22 mouse cellular contexts compared by ENCODE assay signal in the genomic region with DNA sequence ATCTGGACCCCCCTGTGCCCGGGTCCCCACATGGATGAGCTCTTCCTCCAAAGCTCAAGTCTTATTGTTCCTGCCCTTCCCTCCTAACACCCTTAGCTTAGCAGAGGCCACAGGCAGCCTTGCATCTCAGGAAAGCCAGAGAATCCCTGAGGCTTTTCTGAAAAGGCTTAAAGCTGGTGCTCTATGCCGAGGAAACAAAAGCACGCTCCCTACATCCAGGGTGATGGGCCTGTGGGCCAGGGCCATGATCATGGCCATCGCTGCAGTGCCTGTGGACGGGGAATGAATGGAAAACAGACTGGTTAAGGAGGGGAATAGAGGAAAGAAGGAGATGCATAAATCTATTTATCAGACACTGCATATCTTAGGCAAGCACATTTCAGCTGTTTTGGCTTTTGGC. TPM values are rescaled to one million over a fixed set of nuclear protein-coding genes. Genes with fewer than 3 reads are reported as not detected.
A peak's percentile ranks its signal among the peaks of the same experiment; 100 is the strongest.
DNase-seq lines count a peak whose midpoint lies in the region; ATAC-seq lines count a peak whose summit lies in the region.
"Had no signal": no experiment of that assay in that cellular context is flagged by ENCODE, and none has a peak within 500 bp of the region (broad histone marks: within the 10 kb centered on the region; RNA-seq: fewer than 3 reads in every experiment).

No protein-coding gene starts in this region.

- H3K4me3 ChIP-seq in forebrain, embryonic 11.5 days (ENCODE audit: low read depth, low read length): no peak overlapping the region
- no peak overlapping the region for H3K4me3 ChIP-seq in forebrain, embryonic 15.5 days
- no peak overlapping the region for H3K4me3 ChIP-seq in hindbrain, embryonic 16.5 days (ENCODE audit: low read length)
- no peak overlapping the region for H3K4me3 ChIP-seq in midbrain, embryonic 15.5 days
- H3K4me3 ChIP-seq: embryonic facial prominence, embryonic 13.5 days; heart, embryonic 15.5 days; megakaryocyte, embryonic 14.5 days; myocyte had no signal

- H3K9me3 ChIP-seq in forebrain, embryonic 11.5 days (ENCODE audit: control insufficient read depth, low read length): no peaks in the 10 kb centered on the region
- no peaks in the 10 kb centered on the region for H3K9me3 ChIP-seq in forebrain, embryonic 15.5 days
- no peaks in the 10 kb centered on the region for H3K9me3 ChIP-seq in hindbrain, embryonic 16.5 days (ENCODE audit: control insufficient read depth, low read length)
- no peaks in the 10 kb centered on the region for H3K9me3 ChIP-seq in midbrain, embryonic 15.5 days
- H3K9me3 ChIP-seq: embryonic facial prominence, embryonic 13.5 days; heart, embryonic 15.5 days; megakaryocyte, embryonic 14.5 days had no signal

- ATAC-seq in forebrain, embryonic 11.5 days (replicated peaks; ENCODE audit: low FRiP score): no peak
- no peak for ATAC-seq in forebrain, embryonic 15.5 days (replicated peaks)
- no peak for ATAC-seq in hindbrain, embryonic 16.5 days
- no peak for ATAC-seq in midbrain, embryonic 15.5 days (replicated peaks)
- ATAC-seq: intestine, postnatal 0 days had no signal

- H3K4me1 ChIP-seq in forebrain, embryonic 11.5 days (replicated peaks; ENCODE audit: control insufficient read depth, insufficient read depth, low read length): peaks cover 5% of the 10 kb centered on the region; the same call in 1 of the 2 replicates
- H3K4me1 ChIP-seq in forebrain, embryonic 15.5 days: peaks cover 37% of the 10 kb centered on the region
- peaks cover 20% of the 10 kb centered on the region for H3K4me1 ChIP-seq in hindbrain, embryonic 16.5 days (ENCODE audit: control insufficient read depth, insufficient read depth, low read depth, low read length)
- H3K4me1 ChIP-seq in midbrain, embryonic 15.5 days: peaks cover 43% of the 10 kb centered on the region

- H3K4me2 ChIP-seq in forebrain, embryonic 11.5 days (ENCODE audit: low read depth, low read length, severe bottlenecking): no peak overlapping the region
- no peak overlapping the region for H3K4me2 ChIP-seq in forebrain, embryonic 15.5 days (replicated peaks)
- H3K4me2 ChIP-seq in hindbrain, embryonic 16.5 days (ENCODE audit: low read length): no peak overlapping the region
- no peak overlapping the region for H3K4me2 ChIP-seq in midbrain, embryonic 15.5 days
- H3K4me2 ChIP-seq: embryonic facial prominence, embryonic 13.5 days; heart, embryonic 15.5 days; liver, embryonic 11.5 days had no signal

- H3K9ac ChIP-seq in forebrain, embryonic 11.5 days (ENCODE audit: low read length): no peak overlapping the region
- H3K9ac ChIP-seq in forebrain, embryonic 15.5 days (replicated peaks): no peak overlapping the region
- H3K9ac ChIP-seq in hindbrain, embryonic 16.5 days (ENCODE audit: low read depth, low read length): no peak overlapping the region
- no peak overlapping the region for H3K9ac ChIP-seq in midbrain, embryonic 15.5 days
- H3K9ac ChIP-seq: embryonic facial prominence, embryonic 13.5 days; heart, embryonic 15.5 days had no signal

- H3K36me3 ChIP-seq in forebrain, embryonic 11.5 days (ENCODE audit: control insufficient read depth, insufficient read depth, low read length): no peaks in the 10 kb centered on the region
- no peaks in the 10 kb centered on the region; the same call in 1 of the 2 replicates for H3K36me3 ChIP-seq in forebrain, embryonic 15.5 days
- no peaks in the 10 kb centered on the region for H3K36me3 ChIP-seq in hindbrain, embryonic 16.5 days (ENCODE audit: control insufficient read depth, insufficient read depth, low read length)
- H3K36me3 ChIP-seq in midbrain, embryonic 15.5 days (replicated peaks): no peaks in the 10 kb centered on the region

- no peaks in the 10 kb centered on the region for H3K27me3 ChIP-seq in forebrain, embryonic 11.5 days (ENCODE audit: control insufficient read depth, insufficient read depth, low read length)
- H3K27me3 ChIP-seq in forebrain, embryonic 15.5 days: no peaks in the 10 kb centered on the region
- H3K27me3 ChIP-seq in hindbrain, embryonic 16.5 days (replicated peaks; ENCODE audit: control insufficient read depth, insufficient read depth, low read length): no peaks in the 10 kb centered on the region
- H3K27me3 ChIP-seq in midbrain, embryonic 15.5 days (replicated peaks): no peaks in the 10 kb centered on the region
- H3K27me3 ChIP-seq: embryonic facial prominence, embryonic 13.5 days; heart, embryonic 15.5 days; megakaryocyte, embryonic 14.5 days had no signal

- WGBS in forebrain, embryonic 11.5 days: 54% methylated on average over 5 of the region's 5 CpGs
- WGBS in forebrain, embryonic 15.5 days: 38% methylated on average over 5 of the region's 5 CpGs
- 52% methylated on average over 5 of the region's 5 CpGs for WGBS in hindbrain, embryonic 16.5 days
- WGBS in midbrain, embryonic 15.5 days: 23% methylated on average over 5 of the region's 5 CpGs

- H3K27ac ChIP-seq in forebrain, embryonic 11.5 days (ENCODE audit: low read depth, low read length): 0 out of 2 replicates have a peak overlapping the region, but pooled peaks have one; percentile 8
- peak overlapping the region; percentile 65 for H3K27ac ChIP-seq in forebrain, embryonic 15.5 days (replicated peaks)
- H3K27ac ChIP-seq in hindbrain, embryonic 16.5 days (ENCODE audit: low read depth, low read length): peak overlapping the region; percentile 62
- H3K27ac ChIP-seq in midbrain, embryonic 15.5 days: peak overlapping the region; percentile 83
- H3K27ac ChIP-seq: embryonic facial prominence, embryonic 13.5 days; heart, embryonic 15.5 days; kidney, postnatal 0 days had no signal

- DNase-seq in forebrain, embryonic 11.5 days (ENCODE audit: low spot score): no peak
- DNase-seq in right cerebral cortex, postnatal 14 days: no peak
- DNase-seq in kidney, postnatal 25 days: no peak
- no peak for DNase-seq in spleen, adult 12 weeks (ENCODE audit: low spot score)
- DNase-seq in cerebellum, postnatal 36 days: no peak
- DNase-seq: adrenal gland, postnatal 36 days; cerebellum, adult 18-20 months; gastrocnemius, postnatal 36 days; lung, adult 18-20 months; right cerebral cortex, adult 18-20 months; spleen, adult 18-20 months; thymus, postnatal 4 days had no signal

RNA-seq across cellular contexts. Expression of a gene that starts 50.9 kb away (rescaled TPM):
- polyA plus RNA-seq in forebrain, embryonic 11.5 days (2014; fragmentation: Nextera tagmentation; extraction: Ambion mirVana): 28.5 and 36.4 TPM in 2 replicates
- polyA plus RNA-seq in forebrain, embryonic 15.5 days (2015; fragmentation: Nextera tagmentation; extraction: Ambion mirVana): 31.9 and 34.2 TPM in 2 replicates
- polyA plus RNA-seq in hindbrain, embryonic 16.5 days (2015; fragmentation: Nextera tagmentation; extraction: Ambion mirVana): 24.3 and 28.0 TPM in 2 replicates
- polyA plus RNA-seq in midbrain, embryonic 15.5 days (2015; fragmentation: Nextera tagmentation; extraction: Ambion mirVana): 34.2 and 34.7 TPM in 2 replicates

Comparison
In these comparisons a context has a peak if more than half of its experiments do, and no peak if none do; other contexts are left out.
1. H3K27ac ChIP-seq: peak in every context shown above with its lines; median percentile 83 in midbrain, embryonic 15.5 days; 65 in forebrain, embryonic 15.5 days; 62 in hindbrain, embryonic 16.5 days; 8 in forebrain, embryonic 11.5 days.